Mouse (Mus musculus) olfactory bulb, adult 2 months (tissue): ENCODE measurements around the gene Vwa5b1.

Experiments
- CTCF ChIP-seq: fragments of 200-500 bp; IDR thresholded peaks from 2 replicates; pipeline ENCODE4 v1.5.1; 2012; ENCODE audit warnings: low read depth, mild to moderate bottlenecking, low read length, moderate library complexity; ENCODE audit not compliant: insufficient read depth
- POLR2A ChIP-seq: fragments of 200-500 bp; IDR thresholded peaks from 2 replicates; pipeline ENCODE4 v1.6.1; 2012; ENCODE audit warnings: mild to moderate bottlenecking, low read depth, low read length, moderate library complexity; ENCODE audit not compliant: insufficient read depth

- no peak for TF ChIP-seq POLR2A
- no peak for TF ChIP-seq CTCF
Measured at GRCm38 (mm10) chr4:138533877-138534276, 101.8 kb downstream of the Vwa5b1 start.
